Mouse (Mus musculus): ENCODE data around the gene Donson.
A peak's percentile ranks its signal among the peaks of the same experiment; 100 is the strongest.

The Donson gene

GRCm38 (mm10) chr16:91688619-91689334, at the start of gene Donson:
Gene Donson (minus strand): TSS chr16:91688770.
- peak; percentile 93 for DNase-seq (ENCODE audit: low spot score)

DNA sequence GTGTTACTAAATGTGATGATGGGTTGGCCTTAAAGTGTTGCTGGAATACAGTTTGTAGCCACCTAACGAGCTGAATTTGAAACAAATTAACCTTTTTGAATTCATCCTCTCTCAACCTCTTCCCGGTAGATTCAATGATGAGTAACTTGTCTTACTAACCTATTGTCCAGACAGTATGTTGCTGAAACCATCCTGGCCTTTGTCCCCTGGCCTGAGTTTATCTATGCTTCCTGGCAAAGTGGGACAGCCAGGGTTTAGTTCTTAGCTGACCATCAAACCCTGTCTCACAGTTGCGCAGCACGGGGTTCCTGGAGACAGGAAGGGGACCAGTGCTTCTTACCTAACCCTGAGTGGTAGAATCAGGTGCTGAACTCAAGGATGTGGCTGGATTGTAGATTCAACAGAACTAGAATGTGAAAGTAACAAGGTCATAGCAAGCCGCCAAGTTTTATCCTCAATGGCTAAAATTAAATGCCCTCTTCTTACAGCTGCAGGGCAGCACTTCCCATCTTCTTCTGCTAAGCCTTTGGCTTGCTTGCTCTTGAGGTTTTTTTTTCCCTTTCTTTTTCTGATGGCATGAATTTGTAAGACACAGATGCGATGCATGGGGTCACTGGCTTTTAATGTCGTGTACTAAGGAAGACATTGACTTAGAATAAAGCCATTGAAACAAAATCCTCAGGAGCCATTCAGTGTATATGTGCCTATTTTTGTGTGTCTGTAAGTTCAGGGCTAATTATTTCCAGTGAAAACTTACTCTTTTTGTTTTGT, 47.7 kb upstream of the Donson start:
- no peak for DNase-seq (ENCODE audit: low spot score)

- DNase-seq (ENCODE audit: low spot score), result no peak
These were observed 46.2 kb upstream of the Donson start for GRCm38 (mm10) chr16:91734771-91735170.

DNA sequence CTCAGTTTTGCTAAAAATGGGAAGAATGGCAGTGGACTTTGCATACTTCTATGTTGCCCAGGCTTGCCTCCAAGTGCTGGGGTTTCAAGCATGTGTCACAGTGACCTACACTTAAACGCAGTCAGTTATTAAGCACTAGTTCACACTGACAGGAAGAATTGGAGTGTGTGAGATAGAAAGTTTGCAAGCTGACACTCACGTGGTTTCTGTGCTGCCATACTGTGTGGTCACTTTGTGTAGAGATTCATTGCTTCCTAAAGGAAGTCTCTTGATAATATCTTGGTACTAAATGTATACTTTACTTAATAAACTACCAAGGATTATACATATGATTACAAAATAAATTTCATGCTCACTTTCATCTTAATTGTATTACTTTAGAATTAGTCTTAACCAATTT, 44.2 kb upstream of the Donson start:
- DNase-seq (ENCODE audit: low spot score), result no peak

- DNase-seq (ENCODE audit: low spot score), result peak; percentile 57
These were observed 41.9 kb upstream of the Donson start for GRCm38 (mm10) chr16:91730446-91730845.

- DNase-seq (ENCODE audit: low spot score), result peak; percentile 73
These were observed 41.4 kb upstream of the Donson start for GRCm38 (mm10) chr16:91729821-91730441.

GRCm38 (mm10) chr16:91729066-91729482, 40.5 kb upstream of the Donson start, which contains the start of gene Itsn1:
Gene Itsn1 (plus strand): TSS chr16:91729281.
- peak; percentile 99 for DNase-seq (ENCODE audit: low spot score)

DNA sequence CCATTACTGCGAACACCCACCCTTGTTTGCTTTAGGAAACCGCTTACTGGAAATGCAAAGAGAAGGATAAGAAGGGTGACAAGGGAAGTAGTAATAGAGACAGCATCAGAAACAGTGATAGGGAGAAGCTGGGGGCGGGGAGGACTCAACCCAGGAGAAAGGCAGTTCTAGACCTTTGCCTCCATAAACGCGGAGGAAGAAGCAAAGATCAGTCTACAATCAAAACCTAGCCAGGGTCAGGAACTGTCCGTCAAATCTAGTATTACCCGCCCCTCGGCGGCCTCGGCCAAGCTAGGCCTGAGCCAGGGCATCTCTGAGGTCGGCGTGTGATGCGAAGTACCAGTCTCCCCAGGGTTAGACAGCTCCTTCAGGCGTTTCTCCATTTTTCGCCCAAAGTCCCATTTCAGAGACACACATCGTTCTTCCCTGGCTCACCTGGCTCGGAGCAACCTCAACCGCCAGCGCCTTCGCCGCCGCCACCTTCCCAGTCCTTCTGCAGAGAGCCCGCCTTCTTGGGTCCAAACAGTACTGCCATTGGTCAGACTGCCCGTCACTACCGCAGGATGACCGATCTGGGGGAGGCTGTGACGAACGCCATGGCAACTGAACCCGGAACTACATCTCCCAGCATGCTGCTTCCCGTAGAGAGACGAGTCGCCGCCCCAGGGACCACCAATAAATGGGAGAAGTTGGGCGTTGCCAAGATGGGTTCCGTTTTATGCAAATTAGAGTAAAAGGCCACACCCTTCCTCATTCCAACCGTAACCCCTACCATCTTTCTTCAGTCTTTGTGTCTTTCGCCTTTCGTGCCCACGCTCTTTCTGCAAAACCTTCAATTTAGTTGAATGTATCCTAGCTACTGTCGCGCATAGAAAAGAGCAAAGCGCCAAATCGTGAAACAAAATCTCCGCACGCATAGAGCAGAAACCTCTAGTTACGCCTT, 39.8 kb upstream of the Donson start, which contains the start of gene Cryzl1:
Gene Cryzl1, minus strand, starts transcription at position 853 of the 943 bp plus-strand sequence.
- DNase-seq (ENCODE audit: low spot score), result peak; percentile 100

DNA sequence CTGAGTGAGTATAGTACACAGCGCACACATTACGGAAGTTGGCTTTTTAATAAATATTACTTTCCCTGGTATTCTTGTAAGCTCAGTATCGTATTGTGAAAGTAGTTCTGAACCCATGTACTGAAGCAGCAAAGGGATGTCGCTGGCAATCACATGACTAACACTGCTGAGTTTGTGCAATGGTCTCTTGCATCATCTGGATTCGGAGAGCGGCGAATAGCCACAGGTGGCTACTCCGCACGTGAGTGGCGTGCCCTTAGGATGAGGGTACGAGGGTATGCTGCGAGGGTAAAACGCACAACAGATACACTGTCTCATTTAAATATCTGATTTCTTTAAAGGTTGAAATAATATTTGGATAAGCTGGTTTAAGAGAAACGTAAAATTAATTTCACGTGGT, 38.9 kb upstream of the Donson start:
- DNase-seq (ENCODE audit: low spot score), result no peak

DNA sequence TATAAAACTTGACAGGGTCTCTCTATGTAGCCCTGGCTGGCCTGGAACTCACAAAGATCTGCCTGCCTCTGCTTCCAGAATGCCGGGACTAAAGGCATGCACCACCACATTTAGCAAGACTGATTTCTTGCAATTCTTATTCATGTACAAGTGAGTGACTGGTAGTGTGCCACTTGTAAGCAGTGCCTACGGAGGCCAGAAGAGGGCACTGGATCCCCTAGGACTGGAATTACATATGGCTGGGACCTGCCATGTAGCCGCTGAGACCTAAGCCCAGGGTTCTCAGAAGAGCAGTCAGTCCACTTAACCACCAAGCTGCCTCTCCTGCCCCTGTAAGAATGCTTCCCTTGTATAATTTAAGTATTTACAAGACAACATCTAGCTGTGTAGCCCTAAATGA, 35.7 kb upstream of the Donson start:
- DNase-seq (ENCODE audit: low spot score), result peak; percentile 74

- DNase-seq (ENCODE audit: low spot score), result no peak
These were observed 28.8 kb upstream of the Donson start for GRCm38 (mm10) chr16:91717399-91717798.

GRCm38 (mm10) chr16:91716927-91717349, 28.4 kb upstream of the Donson start:
- no peak for DNase-seq (ENCODE audit: low spot score)

DNA sequence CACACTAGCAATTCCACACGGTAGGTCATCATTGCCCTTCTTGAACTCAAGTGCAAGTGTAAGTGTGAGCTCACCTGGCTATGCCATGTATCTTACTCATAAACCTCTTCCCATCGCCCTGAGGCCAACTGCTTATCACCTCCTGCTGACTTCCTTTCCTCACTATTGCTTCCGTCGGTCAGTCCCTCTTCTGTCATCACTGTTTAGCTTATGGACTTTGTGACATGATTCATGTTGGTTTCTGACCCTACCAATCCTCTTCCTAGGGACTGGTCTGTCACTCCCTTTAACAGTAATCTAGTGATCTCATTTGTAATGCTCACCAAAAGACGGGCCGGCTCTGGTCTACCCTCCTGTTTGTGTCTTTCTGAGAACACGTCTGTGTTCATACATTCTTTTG, 21.7 kb upstream of the Donson start:
- DNase-seq (ENCODE audit: low spot score), result no peak

GRCm38 (mm10) chr16:91704603-91705340, 16.2 kb upstream of the Donson start:
- peak; percentile 38 for DNase-seq (ENCODE audit: low spot score)

DNA sequence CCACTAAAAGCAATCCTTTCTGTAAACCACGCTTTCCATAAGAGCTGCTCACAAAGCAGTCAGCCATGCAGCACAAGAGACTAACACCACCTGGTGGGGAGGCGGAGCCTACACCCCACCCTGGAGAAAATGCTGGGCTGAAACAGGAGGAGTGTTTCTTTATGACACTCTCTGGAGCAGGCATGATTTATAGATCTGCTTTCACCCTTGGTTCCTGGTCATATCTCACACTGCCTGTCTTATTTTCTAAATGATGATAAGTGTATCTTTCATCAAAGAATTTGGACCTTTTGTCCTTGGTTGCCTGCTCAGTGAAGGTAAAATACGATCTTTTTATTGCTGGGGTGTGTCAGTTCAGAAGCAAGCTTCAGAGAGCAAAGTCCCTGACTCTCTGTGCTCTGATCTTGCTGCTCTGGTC, 14.2 kb upstream of the Donson start:
- no peak for DNase-seq (ENCODE audit: low spot score)

- no peak for DNase-seq (ENCODE audit: low spot score)
These were observed 13.3 kb upstream of the Donson start for GRCm38 (mm10) chr16:91701908-91702307.

GRCm38 (mm10) chr16:91698995-91699394, 10.4 kb upstream of the Donson start:
- no peak for DNase-seq (ENCODE audit: low spot score)

GRCm38 (mm10) chr16:91695108-91695755, 6.7 kb upstream of the Donson start:
- no peak for DNase-seq (ENCODE audit: low spot score)

- peak; percentile 92 for DNase-seq (ENCODE audit: low spot score)
These were observed 6.0 kb upstream of the Donson start for GRCm38 (mm10) chr16:91694455-91695084.

DNA sequence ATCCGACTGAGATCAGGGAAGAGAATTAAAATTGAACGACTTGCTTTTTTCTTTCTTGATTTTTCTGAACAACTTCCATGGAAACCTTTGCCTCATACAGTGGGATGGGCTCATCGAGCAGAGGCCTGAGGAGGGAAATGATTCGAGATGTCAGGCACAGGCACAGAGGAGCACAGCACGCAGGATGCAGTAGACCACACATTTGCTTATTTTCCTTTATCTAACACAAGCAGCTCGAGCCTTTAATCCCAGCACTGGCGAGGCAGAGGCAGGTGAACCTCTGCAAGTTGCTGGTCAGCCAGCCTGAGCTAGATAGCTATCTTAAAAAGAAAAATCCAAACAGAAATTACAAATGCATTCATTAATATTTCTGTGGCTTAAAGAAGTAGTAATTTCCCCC, 1.2 kb upstream of the Donson start:
- DNase-seq (ENCODE audit: low spot score), result no peak
